Mouse (Mus musculus) spleen, postnatal 36 days (tissue): ENCODE measurements at regions not wholly inside any gene's neighbourhood (a gene's known extent, or its start where the extent isn't known, plus 50 kb on each side); places are given as distances from the start of the nearest gene placed in this dataset.

Source experiments
- DNase-seq, 2 experiments: peaks; one replicate each; pipeline ENCODE4 v3.0.0; 2022; ENCODE audit warnings: low spot score in 2 of 2, mixed read lengths in 1 of 2

GRCm38 (mm10) chr14:45714311-45714710 is 56.4 kb upstream of the Ddhd1 start:
- no peak for DNase-seq

GRCm38 (mm10) chr14:45714786-45715185 is 56.8 kb upstream of the Ddhd1 start:
- no peak for DNase-seq

GRCm38 (mm10) chr14:45716100-45716499 is 58.2 kb upstream of the Ddhd1 start:
- no peak for DNase-seq

- DNase-seq = no peak
Measured at GRCm38 (mm10) chr14:45722887-45723286, 64.9 kb upstream of the Ddhd1 start.

- no peak for DNase-seq
Measured at GRCm38 (mm10) chr14:45724341-45724740, 66.4 kb upstream of the Ddhd1 start.

- no peak for DNase-seq
Measured at GRCm38 (mm10) chr14:45734530-45735410, 76.8 kb upstream of the Ddhd1 start.

- DNase-seq = no peak
Measured at GRCm38 (mm10) chr14:45737966-45738365, 80.0 kb upstream of the Ddhd1 start.

- no peak for DNase-seq
Measured at GRCm38 (mm10) chr14:45739638-45740037, 81.7 kb upstream of the Ddhd1 start.

GRCm38 (mm10) chr14:45740662-45741061 is 82.7 kb upstream of the Ddhd1 start:
- DNase-seq = no peak

GRCm38 (mm10) chr14:45746176-45746575 is 88.2 kb upstream of the Ddhd1 start:
- no peak for DNase-seq

- DNase-seq = no peak
Measured at GRCm38 (mm10) chr14:45757376-45757775, 99.4 kb upstream of the Ddhd1 start.

GRCm38 (mm10) chr14:45760890-45761680 is 103.1 kb upstream of the Ddhd1 start:
- DNase-seq = no peak

- no peak for DNase-seq
Measured at GRCm38 (mm10) chr14:45764231-45764630, 106.3 kb upstream of the Ddhd1 start.

- no peak for DNase-seq
Measured at GRCm38 (mm10) chr14:45766582-45766981, 108.6 kb upstream of the Ddhd1 start.

GRCm38 (mm10) chr14:45772665-45773277 is 114.8 kb upstream of the Ddhd1 start:
- peak; percentile 8 to 14 for DNase-seq

- no peak for DNase-seq
Measured at GRCm38 (mm10) chr14:45773326-45773725, 115.4 kb upstream of the Ddhd1 start.

- no peak for DNase-seq
Measured at GRCm38 (mm10) chr14:45781850-45782249, 123.9 kb upstream of the Ddhd1 start.

GRCm38 (mm10) chr14:45794980-45795379 is 137.0 kb upstream of the Ddhd1 start:
- no peak for DNase-seq

- DNase-seq = peak in 1 of 2 experiments; percentile 10
Measured at GRCm38 (mm10) chr14:45796665-45797319, 138.8 kb upstream of the Ddhd1 start.

GRCm38 (mm10) chr14:45797320-45797696 is 139.4 kb upstream of the Ddhd1 start:
- no peak for DNase-seq

GRCm38 (mm10) chr14:45799286-45799685 is 141.3 kb upstream of the Ddhd1 start:
- DNase-seq = peak in 1 of 2 experiments; percentile 5

- DNase-seq = no peak
Measured at GRCm38 (mm10) chr14:45805950-45806349, 148.0 kb upstream of the Ddhd1 start.
